Mouse (Mus musculus) monocyte, adult 2 months (primary cell): ENCODE results near the gene Ngf.

ENCODE experiments used
- DNase-seq, 2 experiments: peaks; one replicate each; pipeline ENCODE4 v3.0.0; 2022; ENCODE audit warnings: low spot score in 2 of 2, low read depth in 1 of 2

The Ngf gene

GRCm38 (mm10) chr3:102469713-102470448 is at the start of gene Ngf:
Gene Ngf, plus strand, starts transcription at chr3:102469919.
- no peak for DNase-seq

- DNase-seq = no peak
These were observed 24.2 kb upstream of the Ngf start for GRCm38 (mm10) chr3:102445567-102445966.

- DNase-seq = no peak
These were observed 23.0 kb upstream of the Ngf start for GRCm38 (mm10) chr3:102446691-102447090.

- no peak for DNase-seq
These were observed 15.2 kb upstream of the Ngf start for GRCm38 (mm10) chr3:102454566-102454965.

- DNase-seq = no peak
These were observed 9.2 kb upstream of the Ngf start for GRCm38 (mm10) chr3:102460528-102460927.

GRCm38 (mm10) chr3:102460986-102461385 is 8.7 kb upstream of the Ngf start:
- DNase-seq = no peak

- no peak for DNase-seq
These were observed 6.9 kb upstream of the Ngf start for GRCm38 (mm10) chr3:102462703-102463336.

GRCm38 (mm10) chr3:102463339-102463738 is 6.4 kb upstream of the Ngf start:
- DNase-seq = no peak

- DNase-seq = no peak
These were observed 3.1 kb upstream of the Ngf start for GRCm38 (mm10) chr3:102466587-102466986.

- no peak for DNase-seq
These were observed 2.6 kb upstream of the Ngf start for GRCm38 (mm10) chr3:102467121-102467520.

- DNase-seq = no peak
These were observed 1.5 kb downstream of the Ngf start for GRCm38 (mm10) chr3:102471251-102471650.

GRCm38 (mm10) chr3:102471799-102472198 is 2.1 kb downstream of the Ngf start:
- DNase-seq = no peak

GRCm38 (mm10) chr3:102474275-102475155 is 4.8 kb downstream of the Ngf start:
- DNase-seq = no peak

- no peak for DNase-seq
These were observed 8.4 kb downstream of the Ngf start for GRCm38 (mm10) chr3:102477917-102478694.

- DNase-seq = no peak
These were observed 20.8 kb downstream of the Ngf start for GRCm38 (mm10) chr3:102490393-102491123.

- no peak for DNase-seq
These were observed 28.4 kb downstream of the Ngf start for GRCm38 (mm10) chr3:102498113-102498512.

GRCm38 (mm10) chr3:102498931-102499330 is 29.2 kb downstream of the Ngf start:
- DNase-seq = no peak

GRCm38 (mm10) chr3:102500031-102500430 is 30.3 kb downstream of the Ngf start:
- no peak for DNase-seq

- no peak for DNase-seq
These were observed 31.5 kb downstream of the Ngf start for GRCm38 (mm10) chr3:102501186-102501585.

GRCm38 (mm10) chr3:102505129-102505528 is 35.4 kb downstream of the Ngf start:
- DNase-seq = no peak
